Mouse (Mus musculus) heart, postnatal 14 days (tissue): Measurements from ENCODE around the gene Serhl. TPM values are rescaled to one million over a fixed set of nuclear protein-coding genes. Genes with fewer than 3 reads are reported as not detected.
A peak's percentile ranks its signal among the peaks of the same experiment; 100 is the strongest.

Experiments used
- DNase-seq, 2 experiments: peaks; one replicate each; pipeline ENCODE4 v3.0.0; 2021 to 2022
- intact Hi-C: fragments of 180-260 bp; cut with DNase I; formaldehyde crosslinking; loops from one replicate; pipeline ENCODE4 v1.15.1; 2025
- total RNA-seq, 2 experiments: library from RNA; stranded (reverse); gene quantifications; 2 replicates each; pipeline ENCODE4 v1.2.3; 2021

Gene Serhl
- total RNA-seq, 2 experiments from 2014 or later = 48.1 to 49.4 TPM

GRCm38 (mm10) chr15:83075607-83076525 lies 13.4 kb upstream of the Serhl start:
- intact Hi-C loops = no loop called here
- no peak for DNase-seq

DNA sequence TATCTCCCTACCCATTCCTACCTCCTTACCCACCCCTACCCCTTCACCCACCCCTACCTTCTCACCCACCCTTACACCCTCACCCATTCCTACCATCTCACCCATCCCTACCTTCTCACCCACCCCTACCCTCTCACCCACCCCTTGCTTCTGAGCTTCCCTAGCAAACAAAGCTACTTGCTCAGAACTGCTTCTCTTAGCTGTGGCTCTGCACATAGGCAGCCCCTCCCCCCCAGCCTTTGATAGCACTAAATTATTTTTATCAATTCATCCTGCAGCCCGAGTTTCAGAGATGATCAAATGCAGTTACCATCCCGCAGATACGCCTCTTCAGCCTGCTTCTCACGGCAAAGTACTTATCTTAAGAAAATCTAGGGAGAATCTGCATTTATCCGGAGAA lies 5.8 kb upstream of the Serhl start:
- DNase-seq = no peak
- intact Hi-C loops = no loop called here

GRCm38 (mm10) chr15:83084022-83084640 lies 5.2 kb upstream of the Serhl start:
- intact Hi-C loops = no loop called here
- DNase-seq = peak; percentile 46 to 51

GRCm38 (mm10) chr15:83085901-83086300 lies 3.4 kb upstream of the Serhl start:
- intact Hi-C loops = no loop called here
- DNase-seq = peak; percentile 69 to 78

DNA sequence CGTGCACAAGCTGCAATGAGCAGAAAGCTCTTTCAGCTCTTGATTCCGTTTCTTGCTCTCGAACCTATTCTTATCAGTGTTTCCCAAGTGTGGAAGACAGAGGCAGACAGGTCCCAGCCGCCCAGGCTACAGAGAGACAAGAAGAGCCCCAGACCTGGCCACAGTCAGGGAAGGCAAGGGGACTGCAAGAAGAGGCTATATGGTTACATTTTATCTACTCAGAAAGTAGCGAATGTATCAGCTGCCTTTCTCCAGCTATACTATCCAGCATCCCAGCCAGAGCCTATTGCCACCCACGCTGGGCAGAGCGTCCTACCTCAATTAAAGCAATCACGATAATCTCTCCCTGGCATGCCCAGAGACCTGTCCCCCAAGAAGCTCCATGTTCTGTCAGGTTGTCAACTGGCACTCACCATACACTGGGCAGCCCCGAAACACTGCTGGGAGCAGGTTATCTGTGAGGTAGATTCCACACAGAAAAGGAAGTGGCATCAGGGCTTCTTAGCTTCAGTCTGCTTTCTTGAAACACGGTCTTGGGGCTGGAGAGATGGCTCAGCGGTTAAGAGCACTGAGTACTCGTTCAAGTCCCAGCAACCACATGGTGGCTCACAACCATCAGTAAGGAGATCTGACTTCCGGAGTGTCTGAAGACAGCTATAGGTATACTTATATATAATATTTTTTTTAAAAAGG lies 2.5 kb upstream of the Serhl start:
- intact Hi-C loops = no loop called here
- no peak for DNase-seq

GRCm38 (mm10) chr15:83088495-83089428 lies 544 bp upstream of the Serhl start:
- no peak for DNase-seq
- intact Hi-C loops = no loop called here

GRCm38 (mm10) chr15:83090874-83091273 lies 1.6 kb downstream of the Serhl start:
- no peak for DNase-seq
- intact Hi-C loops = loop anchor here (10.0 kb wide), 1 partner anchor 186 kb away; no protein-coding TSS in a partner anchor

- DNase-seq = peak in 1 of 2 experiments; percentile 38
- intact Hi-C loops = loop anchor here (10.0 kb wide), 1 partner anchor 189 kb away; no protein-coding TSS in a partner anchor
Measured at GRCm38 (mm10) chr15:83093687-83094086, 4.4 kb downstream of the Serhl start.

- intact Hi-C loops = loop anchor here (10.0 kb wide), 1 partner anchor 191 kb away; no protein-coding TSS in a partner anchor
- no peak for DNase-seq
Measured at GRCm38 (mm10) chr15:83095950-83096349, 6.6 kb downstream of the Serhl start.

GRCm38 (mm10) chr15:83099533-83100331 lies 10.4 kb downstream of the Serhl start:
- DNase-seq = peak; percentile 94 to 96
- intact Hi-C loops = loop anchor here (10.0 kb wide), 1 partner anchor 195 kb away; no protein-coding TSS in a partner anchor

DNA sequence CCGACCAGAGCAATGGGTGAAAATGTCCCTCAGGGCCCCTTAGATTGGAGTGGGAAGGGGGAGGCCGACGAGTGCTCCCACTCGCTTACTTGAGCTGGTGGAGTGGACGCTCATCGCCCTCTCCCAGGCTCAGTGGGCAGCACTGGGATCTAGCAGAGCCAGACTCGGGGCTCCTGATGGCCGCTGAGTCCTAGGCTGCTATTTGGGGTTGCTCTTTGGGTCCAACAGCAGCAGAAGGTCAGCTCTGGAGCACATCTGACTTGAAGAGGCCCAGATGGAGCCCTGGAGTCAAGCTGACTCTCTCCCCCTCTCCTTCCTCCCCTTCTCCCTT lies 11.0 kb downstream of the Serhl start:
- DNase-seq = no peak
- intact Hi-C loops = no loop called here

- DNase-seq = no peak
- intact Hi-C loops = no loop called here
Measured at GRCm38 (mm10) chr15:83103111-83103510, 13.8 kb downstream of the Serhl start.

DNA sequence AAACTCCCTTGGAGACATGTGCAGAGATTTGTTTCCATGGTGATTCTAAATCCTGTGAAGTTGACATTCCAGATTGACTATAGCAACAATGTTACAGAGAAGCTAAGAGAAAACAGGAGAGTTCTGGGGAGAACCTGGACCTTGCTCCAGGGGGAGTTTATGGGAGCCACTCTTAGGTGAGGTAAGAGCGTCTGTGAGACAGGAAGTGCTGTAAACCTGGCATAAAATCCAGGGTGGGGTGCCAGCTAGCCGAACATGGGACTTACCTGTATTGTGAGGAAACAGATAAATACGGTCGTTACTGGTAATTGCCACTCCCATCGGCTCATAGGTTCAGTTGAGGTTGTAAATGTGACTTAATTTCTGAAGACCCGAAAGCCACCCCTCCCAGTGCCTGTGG lies 17.1 kb downstream of the Serhl start:
- intact Hi-C loops = no loop called here
- DNase-seq = no peak

DNA sequence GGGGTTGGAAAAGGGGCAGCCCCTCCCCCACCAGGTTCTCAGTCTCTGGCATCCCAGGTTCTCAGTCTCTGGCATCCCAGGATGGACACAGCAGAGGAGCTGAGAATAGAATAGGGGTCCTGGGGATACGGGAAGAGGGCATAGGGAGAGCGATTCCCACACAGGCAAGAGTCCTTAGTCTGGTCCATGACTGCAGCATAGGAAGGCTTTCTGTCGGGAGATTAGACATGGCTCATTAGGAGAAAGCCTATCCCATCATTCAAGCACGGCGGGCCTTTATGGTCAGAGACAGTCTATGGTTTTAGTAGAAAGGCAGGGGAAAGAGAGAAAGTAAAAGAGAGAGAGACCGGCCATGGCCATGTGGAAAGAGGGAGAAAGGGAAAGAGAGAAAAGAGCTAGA lies 18.5 kb downstream of the Serhl start:
- no peak for DNase-seq
- intact Hi-C loops = no loop called here

DNA sequence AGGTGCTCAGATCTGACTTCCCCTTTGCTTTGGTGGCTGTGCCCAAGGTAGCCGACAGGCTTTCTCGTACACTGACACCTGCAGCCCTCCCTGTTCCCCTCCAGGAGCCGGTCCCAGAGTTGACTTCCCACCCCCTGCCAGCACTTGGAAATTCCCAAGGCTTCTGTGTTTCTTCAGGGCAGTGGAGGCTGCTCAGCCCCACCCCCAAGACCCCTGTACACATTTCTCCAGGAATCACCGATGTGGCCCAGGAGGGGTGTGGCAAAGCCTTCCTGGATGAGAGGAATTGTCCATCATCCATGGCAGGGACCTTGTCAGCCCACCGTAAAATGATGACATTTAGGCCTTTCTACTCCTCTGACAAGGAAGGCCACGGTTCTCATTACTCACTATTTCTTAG lies 22.0 kb downstream of the Serhl start:
- intact Hi-C loops = loop anchor here (5.0 kb wide), 2 partner anchors 74 to 304 kb away; no protein-coding TSS in a partner anchor
- DNase-seq = no peak

- DNase-seq = no peak
- intact Hi-C loops = loop anchor here (5.0 kb wide), 2 partner anchors 75 to 305 kb away; no protein-coding TSS in a partner anchor
Measured at GRCm38 (mm10) chr15:83111874-83112273, 22.6 kb downstream of the Serhl start.

DNA sequence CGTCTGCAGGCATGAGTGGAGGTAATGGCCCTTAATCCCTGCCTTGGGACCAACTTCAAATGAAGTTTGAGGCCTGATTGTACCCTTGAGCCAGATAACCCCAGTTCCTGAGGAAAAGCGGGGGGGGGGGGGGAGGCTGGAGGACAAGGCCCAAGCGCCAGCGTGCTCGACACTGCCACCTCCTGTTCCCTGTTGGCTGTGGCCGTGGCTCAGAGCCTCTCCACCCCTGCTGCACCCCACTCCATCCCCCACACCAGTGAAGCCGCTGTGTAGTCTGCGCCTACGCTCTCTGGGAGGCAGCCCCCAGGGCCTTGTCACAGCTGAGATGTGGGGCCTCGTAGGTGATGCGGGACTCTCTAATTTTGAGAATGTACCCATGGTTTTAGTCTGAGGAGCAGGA lies 23.6 kb downstream of the Serhl start:
- peak; percentile 80 to 87 for DNase-seq
- intact Hi-C loops = loop anchor here (5.0 kb wide), 2 partner anchors 76 to 306 kb away; no protein-coding TSS in a partner anchor

DNA sequence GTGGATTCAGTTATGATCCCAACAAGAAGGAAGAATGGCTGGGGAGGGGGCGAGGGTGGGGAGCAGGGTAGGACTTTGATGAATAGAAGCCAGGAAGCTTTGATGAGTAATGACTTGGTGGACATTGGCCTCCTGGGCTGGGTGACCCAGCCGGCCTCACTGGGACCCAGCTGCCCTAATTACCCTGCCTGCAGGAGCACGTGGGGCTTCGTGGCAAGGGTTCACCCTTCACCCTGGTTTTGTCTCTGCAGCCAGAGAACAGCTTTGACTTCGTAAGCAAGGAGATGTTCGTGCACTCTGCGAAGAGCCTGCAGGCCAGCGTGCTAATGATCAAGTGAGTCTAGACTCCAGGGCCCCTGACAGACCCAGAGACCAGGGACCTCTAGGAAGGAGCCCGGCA lies 24.8 kb downstream of the Serhl start:
- no peak for DNase-seq
- intact Hi-C loops = loop anchor here (5.0 kb wide), 2 partner anchors 77 to 307 kb away; no protein-coding TSS in a partner anchor

GRCm38 (mm10) chr15:83115071-83115470 lies 25.8 kb downstream of the Serhl start:
- no peak for DNase-seq
- intact Hi-C loops = no loop called here
